Mouse (Mus musculus): Measurements from ENCODE around the gene Aig1. TPM values are rescaled to one million over a fixed set of nuclear protein-coding genes. Genes with fewer than 3 reads are reported as not detected.
A peak's percentile ranks its signal among the peaks of the same experiment; 100 is the strongest.

The Aig1 gene
- polyA plus RNA-seq, 1 experiment from 2014 or later: 45.5 TPM

- Histone ChIP-seq H3K4me3 (ENCODE audit: low read depth, low read length) (peak overlapping the region; percentile 61), H3K4me1 (ENCODE audit: insufficient read depth, low read depth, low read length) (no peaks in the 10 kb centered on the region), H3K27ac (ENCODE audit: low read length) (peak overlapping the region; percentile 73; the same call in 1 of the 2 replicates), H3K9me3 (ENCODE audit: low read length) (no peaks in the 10 kb centered on the region), H3K27me3 (replicated peaks; ENCODE audit: insufficient read depth, low read length) (no peaks in the 10 kb centered on the region), H3K9ac (replicated peaks; ENCODE audit: low read depth) (no peak overlapping the region), H3K36me3 (ENCODE audit: insufficient read depth, low read length) (no peaks in the 10 kb centered on the region), H3K4me2 (replicated peaks; ENCODE audit: low read depth, low read length) (peak overlapping the region; percentile 85)
- DNase-seq (ENCODE audit: low spot score) (peak; percentile 70), ATAC-seq (peak; percentile 48)
- TF ChIP-seq CTCF (IDR thresholded peaks at IDR 0.05) (no peak), EP300 (IDR thresholded peaks at IDR 0.05) (peak; percentile 49)
- WGBS: 16% methylated on average over 13 of the region's 13 CpGs
Measured at GRCm38 (mm10) chr10:13869322-13870035, 699 bp upstream of the Aig1 start.

- WGBS: 14% methylated on average over 4 of the region's 4 CpGs
- Histone ChIP-seq H3K4me3 (ENCODE audit: low read depth, low read length) (no peak overlapping the region), H3K36me3 (ENCODE audit: insufficient read depth, low read length) (no peaks in the 10 kb centered on the region), H3K9me3 (ENCODE audit: low read length) (no peaks in the 10 kb centered on the region), H3K4me1 (ENCODE audit: insufficient read depth, low read depth, low read length) (peaks cover 1% of the 10 kb centered on the region; the same call in 1 of the 2 replicates), H3K9ac (replicated peaks; ENCODE audit: low read depth) (no peak overlapping the region), H3K4me2 (replicated peaks; ENCODE audit: low read depth, low read length) (no peak overlapping the region), H3K27ac (ENCODE audit: low read length) (no peak overlapping the region), H3K27me3 (replicated peaks; ENCODE audit: insufficient read depth, low read length) (no peaks in the 10 kb centered on the region)
- ATAC-seq (no peak), DNase-seq (ENCODE audit: low spot score) (no peak)
- TF ChIP-seq EP300 (IDR thresholded peaks at IDR 0.05) (no peak), CTCF (IDR thresholded peaks at IDR 0.05) (no peak)
Measured at GRCm38 (mm10) chr10:13866391-13866790, 2.4 kb downstream of the Aig1 start.

- no peak overlapping the region for H3K4me2 ChIP-seq (replicated peaks; ENCODE audit: low read depth, low read length)
- H3K4me1 ChIP-seq (ENCODE audit: insufficient read depth, low read depth, low read length): peaks cover 9% of the 10 kb centered on the region
- 36% methylated on average over 11 of the region's 11 CpGs for WGBS
- no peak overlapping the region for H3K4me3 ChIP-seq (ENCODE audit: low read depth, low read length)
- no peaks in the 10 kb centered on the region for H3K36me3 ChIP-seq (ENCODE audit: insufficient read depth, low read length)
- DNase-seq (ENCODE audit: low spot score) (peak; percentile 62), ATAC-seq (peak; percentile 73)
- TF ChIP-seq CTCF (IDR thresholded peaks at IDR 0.05) (no peak), EP300 (IDR thresholded peaks at IDR 0.05) (no peak)
- no peak overlapping the region for H3K9ac ChIP-seq (replicated peaks; ENCODE audit: low read depth)
- no peaks in the 10 kb centered on the region for H3K27me3 ChIP-seq (replicated peaks; ENCODE audit: insufficient read depth, low read length)
- H3K27ac ChIP-seq (ENCODE audit: low read length): no peak overlapping the region
- H3K9me3 ChIP-seq (ENCODE audit: low read length): no peaks in the 10 kb centered on the region
Measured at GRCm38 (mm10) chr10:13861115-13861909, 7.5 kb downstream of the Aig1 start.

GRCm38 (mm10) chr10:13856438-13856837, 12.3 kb downstream of the Aig1 start:
- no peaks in the 10 kb centered on the region for H3K27me3 ChIP-seq (replicated peaks; ENCODE audit: insufficient read depth, low read length)
- no peak overlapping the region for H3K9ac ChIP-seq (replicated peaks; ENCODE audit: low read depth)
- no peaks in the 10 kb centered on the region for H3K9me3 ChIP-seq (ENCODE audit: low read length)
- peak; percentile 46; the same call in 1 of the 2 replicates for ATAC-seq
- no peaks in the 10 kb centered on the region for H3K36me3 ChIP-seq (ENCODE audit: insufficient read depth, low read length)
- H3K4me1 ChIP-seq (ENCODE audit: insufficient read depth, low read depth, low read length): peaks cover 8% of the 10 kb centered on the region
- H3K4me3 ChIP-seq (ENCODE audit: low read depth, low read length): no peak overlapping the region
- H3K4me2 ChIP-seq (replicated peaks; ENCODE audit: low read depth, low read length): 0 out of 2 replicates have a peak overlapping the region, but pooled peaks have one; percentile 6
- peak; percentile 72 for DNase-seq (ENCODE audit: low spot score)
- WGBS: 20% methylated on average over 7 of the region's 7 CpGs
- no peak overlapping the region for H3K27ac ChIP-seq (ENCODE audit: low read length)
- TF ChIP-seq EP300 (IDR thresholded peaks at IDR 0.05) (no peak; the same call in 1 of the 2 replicates), CTCF (IDR thresholded peaks at IDR 0.05) (no peak)

GRCm38 (mm10) chr10:13855969-13856368, 12.8 kb downstream of the Aig1 start:
- Histone ChIP-seq H3K36me3 (ENCODE audit: insufficient read depth, low read length) (no peaks in the 10 kb centered on the region), H3K9me3 (ENCODE audit: low read length) (no peaks in the 10 kb centered on the region), H3K4me1 (ENCODE audit: insufficient read depth, low read depth, low read length) (peaks cover 4% of the 10 kb centered on the region; the same call in 1 of the 2 replicates), H3K4me2 (replicated peaks; ENCODE audit: low read depth, low read length) (no peak overlapping the region), H3K27me3 (replicated peaks; ENCODE audit: insufficient read depth, low read length) (no peaks in the 10 kb centered on the region), H3K9ac (replicated peaks; ENCODE audit: low read depth) (no peak overlapping the region), H3K27ac (ENCODE audit: low read length) (no peak overlapping the region), H3K4me3 (ENCODE audit: low read depth, low read length) (no peak overlapping the region)
- WGBS: 41% methylated on average over 7 of the region's 7 CpGs
- no peak for DNase-seq (ENCODE audit: low spot score)
- TF ChIP-seq CTCF (IDR thresholded peaks at IDR 0.05): no peak
- peak; percentile 25; the same call in 1 of the 2 replicates for ATAC-seq

GRCm38 (mm10) chr10:13855111-13855510, 13.7 kb downstream of the Aig1 start:
- Histone ChIP-seq H3K9ac (replicated peaks; ENCODE audit: low read depth) (no peak overlapping the region), H3K36me3 (ENCODE audit: insufficient read depth, low read length) (no peaks in the 10 kb centered on the region), H3K9me3 (ENCODE audit: low read length) (no peaks in the 10 kb centered on the region), H3K4me3 (ENCODE audit: low read depth, low read length) (no peak overlapping the region), H3K27me3 (replicated peaks; ENCODE audit: insufficient read depth, low read length) (no peaks in the 10 kb centered on the region), H3K4me2 (replicated peaks; ENCODE audit: low read depth, low read length) (no peak overlapping the region), H3K4me1 (ENCODE audit: insufficient read depth, low read depth, low read length) (peaks cover 4% of the 10 kb centered on the region; the same call in 1 of the 2 replicates), H3K27ac (ENCODE audit: low read length) (no peak overlapping the region)
- 77% methylated on average over 3 of the region's 3 CpGs for WGBS
- no peak for TF ChIP-seq EP300 (IDR thresholded peaks at IDR 0.05)
- no peak for TF ChIP-seq CTCF (IDR thresholded peaks at IDR 0.05)
- DNase-seq (ENCODE audit: low spot score) (no peak), ATAC-seq (no peak)

Data from lung, postnatal 0 days (tissue).